Mouse (Mus musculus): ENCODE data around the gene Gm10719. TPM values are rescaled to one million over a fixed set of nuclear protein-coding genes. Genes with fewer than 3 reads are reported as not detected.

Gm10719 gene
- polyA plus RNA-seq, 1 experiment: 4.0 TPM

Other genes starting within 250 kb of the Gm10719 start
- gene Gm10722, start 16.5 kb upstream of the Gm10719 start, polyA plus RNA-seq (2011; ENCODE audit: insufficient read length, low read depth, missing spikeins): not detected in 2 replicates
- 0.78 and 2.1 TPM in 2 replicates for gene Gm11168, start 14.1 kb upstream of the Gm10719 start, polyA plus RNA-seq (2011; ENCODE audit: insufficient read length, low read depth, missing spikeins)
- gene Gm10721, start 4.3 kb upstream of the Gm10719 start, polyA plus RNA-seq (2011; ENCODE audit: insufficient read length, low read depth, missing spikeins): not detected in 2 replicates
- gene Gm10720, start 1.8 kb upstream of the Gm10719 start, polyA plus RNA-seq (2011; ENCODE audit: insufficient read length, low read depth, missing spikeins): not detected in 2 replicates
- gene Gm10718, start 6.1 kb downstream of the Gm10719 start, polyA plus RNA-seq (2011; ENCODE audit: insufficient read length, low read depth, missing spikeins): not detected in 2 replicates
- 0.80 TPM in 1 of 2 replicates, not detected in the other for gene Gm10717, start 8.0 kb downstream of the Gm10719 start, polyA plus RNA-seq (2011; ENCODE audit: insufficient read length, low read depth, missing spikeins)
- not detected in 2 replicates for gene Gm17535, start 17.2 kb downstream of the Gm10719 start, polyA plus RNA-seq (2011; ENCODE audit: insufficient read length, low read depth, missing spikeins)
- gene Gm10715, start 19.5 kb downstream of the Gm10719 start, polyA plus RNA-seq (2011; ENCODE audit: insufficient read length, low read depth, missing spikeins): not detected in 2 replicates

Data from embryonic fibroblast, embryonic 13.5 days (primary cell).